Mouse (Mus musculus): ENCODE data around the gene Hoxb8.

GRCm38 (mm10) chr11:96260310-96260970, 21.3 kb upstream of the Hoxb8 start:
- no peak for TF ChIP-seq CTCF (IDR thresholded peaks at IDR 0.05; ENCODE audit: low read depth)
- TF ChIP-seq EP300 (optimal IDR thresholded peaks at IDR 0.05) = no peak
